Mouse (Mus musculus) left cerebral cortex, adult 9 months (tissue): ENCODE measurements around the gene Vax2.
A peak's percentile ranks its signal among the peaks of the same experiment; 100 is the strongest.

Experiments
- DNase-seq, 2 experiments: peaks; one replicate each; pipeline ENCODE4 v3.0.0; 2022; ENCODE audit warnings: low spot score in 2 of 2

The Vax2 gene

DNA sequence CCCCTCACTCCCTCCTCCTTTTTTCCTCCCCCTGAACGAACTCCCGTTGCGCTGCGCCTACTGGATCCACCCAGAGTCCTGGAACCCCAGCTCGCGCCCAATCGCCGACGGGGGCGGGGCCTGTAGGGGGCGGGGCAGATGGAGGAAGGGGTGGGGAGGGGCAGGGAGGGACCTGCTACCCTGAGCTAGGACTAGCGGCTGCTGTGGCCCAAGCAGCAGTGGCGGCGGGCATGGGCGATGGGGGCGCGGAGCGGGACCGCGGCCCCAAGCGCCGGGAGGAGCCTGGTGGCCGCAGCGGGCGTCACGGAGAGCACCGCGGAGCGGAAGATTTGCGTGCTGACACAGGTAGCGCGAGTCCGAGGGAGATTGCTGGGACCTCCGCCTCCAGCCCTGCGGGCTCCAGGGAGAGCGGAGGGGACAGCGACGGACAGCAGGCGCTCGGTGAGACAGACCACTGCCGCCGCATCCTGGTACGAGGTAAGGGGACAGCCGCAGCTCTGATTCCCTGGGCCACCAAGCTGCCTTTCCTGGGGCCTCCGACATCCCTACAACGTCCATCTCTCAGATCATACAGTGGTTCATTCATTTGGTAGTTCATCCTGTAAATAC lies at the start of gene Vax2:
TSS of gene Vax2 (plus strand) at position 198 of the 609 bp plus-strand sequence.
- no peak for DNase-seq

DNA sequence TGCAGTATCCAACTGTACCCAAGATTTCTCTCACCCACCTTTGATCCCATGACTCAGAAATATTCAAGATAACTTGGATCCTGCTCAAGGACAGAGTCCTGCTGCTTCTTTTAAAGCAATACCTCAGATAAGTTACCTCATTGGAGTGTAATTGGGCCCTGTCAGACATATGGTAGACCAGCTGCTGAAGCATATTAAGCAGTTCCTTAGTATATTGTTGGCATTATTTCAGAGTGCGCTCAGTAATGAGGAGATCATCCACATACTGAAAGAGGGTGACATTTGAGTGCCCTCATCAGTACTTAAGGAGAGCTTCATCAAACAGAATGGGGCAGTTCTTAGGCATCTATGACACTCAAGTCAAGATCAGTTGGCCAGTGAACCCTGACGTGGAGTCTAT lies 46.1 kb upstream of the Vax2 start:
- peak in 1 of 2 experiments; percentile 2 for DNase-seq

DNA sequence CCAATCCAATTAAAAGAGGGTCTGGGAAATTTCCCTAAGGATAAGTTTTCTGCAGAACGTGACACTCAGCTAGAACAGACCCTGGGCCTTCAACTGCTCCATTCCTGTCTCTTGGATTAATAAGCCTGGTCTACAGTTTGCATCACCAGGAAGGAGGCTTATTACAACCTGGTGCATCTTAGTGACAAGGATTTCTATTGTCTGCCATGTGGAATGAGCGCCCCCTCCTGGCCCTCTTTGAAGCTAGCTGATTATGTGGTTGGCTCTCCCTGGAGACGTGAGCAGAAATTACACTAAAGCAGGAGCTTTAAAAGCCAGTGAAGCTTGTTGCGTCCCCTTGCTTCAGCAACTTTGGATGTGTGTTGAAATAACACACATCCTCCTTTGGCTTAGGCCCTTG lies 37.7 kb upstream of the Vax2 start:
- peak in 1 of 2 experiments; percentile 84 for DNase-seq

DNA sequence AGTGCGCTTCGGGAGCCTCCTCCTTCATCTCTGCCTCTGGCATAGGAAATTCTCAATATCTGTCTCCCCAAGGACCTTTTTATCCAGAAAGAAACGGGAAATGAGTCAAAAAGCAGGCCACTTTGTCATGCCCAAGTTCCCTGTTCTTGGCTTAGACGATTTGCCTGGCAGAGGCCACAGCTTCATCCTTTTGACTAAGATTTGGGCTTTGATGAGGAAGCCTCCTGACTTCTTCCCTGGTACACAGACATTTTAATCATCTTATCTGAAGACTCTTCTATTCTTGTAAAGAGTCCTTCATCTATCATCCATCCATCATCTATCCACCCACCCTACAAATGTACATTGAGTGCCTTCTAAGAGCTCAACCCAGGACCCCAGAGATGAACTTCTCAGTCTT lies 33.3 kb upstream of the Vax2 start, which contains the start of gene Cd207:
TSS of gene Cd207 (minus strand) at position 101 of the 400 bp plus-strand sequence.
- DNase-seq: no peak

DNA sequence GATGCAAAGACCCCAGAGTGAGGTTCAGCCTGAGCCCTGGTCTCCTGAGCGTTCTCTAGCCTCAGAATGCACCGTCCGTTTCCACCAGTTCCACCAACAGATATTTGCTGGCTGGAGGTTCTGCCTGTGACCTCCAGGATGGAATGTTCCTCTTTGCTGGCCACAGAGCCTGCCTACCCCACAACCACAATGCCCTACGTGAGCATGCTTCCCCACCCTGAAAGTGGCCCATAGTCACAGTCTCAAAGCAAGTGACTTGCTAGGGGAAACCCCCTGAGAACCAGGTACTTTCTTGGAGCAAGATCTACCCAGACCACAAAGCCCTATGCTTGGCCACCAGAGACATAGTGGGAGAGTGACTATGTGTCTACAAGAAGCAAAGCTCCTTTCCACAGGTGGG lies 21.7 kb upstream of the Vax2 start:
- DNase-seq: no peak

DNA sequence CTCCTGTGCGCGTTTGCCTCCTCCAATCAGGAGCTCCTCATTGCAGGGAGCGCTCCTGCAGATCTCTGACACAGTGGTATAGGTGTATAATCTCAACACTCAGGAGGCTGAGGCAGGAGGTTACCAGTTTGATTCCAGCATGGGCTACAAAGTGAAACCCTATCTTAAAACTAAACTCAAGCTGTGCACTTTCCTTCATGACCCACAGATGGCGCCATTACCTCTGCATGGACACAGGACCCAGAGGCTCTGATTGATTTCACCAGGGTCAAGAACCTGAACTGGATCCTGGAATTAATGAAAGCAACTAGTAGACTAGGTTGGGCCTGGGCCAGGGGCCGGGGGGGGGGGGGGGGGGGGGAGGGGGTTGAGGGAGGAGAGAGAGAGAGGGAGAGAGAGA lies 20.8 kb upstream of the Vax2 start:
- peak in 1 of 2 experiments; percentile 44 for DNase-seq

DNA sequence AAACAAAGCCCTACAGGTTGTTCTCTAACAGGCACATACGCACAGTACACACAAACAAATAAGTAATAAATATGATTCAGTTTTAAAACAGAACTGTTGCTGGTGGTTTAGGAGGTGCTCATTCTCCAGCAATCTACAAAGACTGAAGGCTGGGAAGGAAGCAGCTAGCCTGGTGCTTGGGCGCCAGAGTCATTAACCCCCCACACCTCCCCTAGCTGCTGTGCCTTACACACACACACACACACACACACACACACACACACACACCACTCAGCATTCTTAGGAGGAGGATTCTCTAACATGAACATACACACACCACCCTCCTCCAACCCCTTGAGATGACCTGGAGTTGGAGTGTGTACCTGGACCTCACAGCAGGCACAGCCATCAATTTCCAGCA lies 20.1 kb upstream of the Vax2 start:
- DNase-seq: no peak

DNA sequence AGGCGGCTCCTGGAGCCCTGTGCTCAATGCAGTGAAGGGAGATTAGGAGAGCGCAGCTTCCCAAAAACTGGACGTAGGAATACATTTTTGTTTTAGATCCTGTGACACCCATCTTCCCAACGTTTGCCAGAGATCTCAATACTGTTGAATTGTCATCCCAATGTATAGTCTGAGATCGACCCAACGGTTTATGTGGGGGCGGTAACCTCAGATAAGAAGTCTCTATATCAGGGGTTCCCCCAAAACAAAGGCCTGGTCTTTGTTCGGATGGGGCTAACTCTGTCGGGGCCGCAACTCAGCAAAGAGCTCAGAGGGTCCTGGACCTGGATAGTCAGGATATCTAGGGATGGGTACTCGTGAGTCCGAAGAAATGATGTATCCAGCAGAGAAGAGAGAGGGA lies 18.1 kb upstream of the Vax2 start:
- DNase-seq: no peak

DNA sequence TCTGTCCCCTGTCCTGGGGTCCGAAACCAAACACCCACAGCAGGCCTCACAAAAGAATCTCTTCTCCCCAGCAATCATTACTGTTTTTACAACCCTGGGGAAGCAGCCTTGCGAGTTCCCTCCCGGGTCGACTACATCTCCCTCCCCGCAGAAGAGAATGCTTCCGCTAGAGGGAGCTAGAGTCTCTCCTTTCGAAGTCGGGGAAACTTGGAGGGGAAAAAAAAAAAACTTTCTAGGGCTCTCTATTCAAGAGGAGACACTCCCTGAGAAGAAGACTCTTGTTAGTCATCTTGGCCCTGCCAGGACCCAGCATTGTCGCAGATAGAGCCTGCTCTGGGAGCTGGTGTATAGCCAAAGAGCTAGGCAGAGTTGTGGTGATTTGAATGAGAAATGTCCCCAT lies 17.2 kb upstream of the Vax2 start:
- DNase-seq: peak in 1 of 2 experiments; percentile 30

DNA sequence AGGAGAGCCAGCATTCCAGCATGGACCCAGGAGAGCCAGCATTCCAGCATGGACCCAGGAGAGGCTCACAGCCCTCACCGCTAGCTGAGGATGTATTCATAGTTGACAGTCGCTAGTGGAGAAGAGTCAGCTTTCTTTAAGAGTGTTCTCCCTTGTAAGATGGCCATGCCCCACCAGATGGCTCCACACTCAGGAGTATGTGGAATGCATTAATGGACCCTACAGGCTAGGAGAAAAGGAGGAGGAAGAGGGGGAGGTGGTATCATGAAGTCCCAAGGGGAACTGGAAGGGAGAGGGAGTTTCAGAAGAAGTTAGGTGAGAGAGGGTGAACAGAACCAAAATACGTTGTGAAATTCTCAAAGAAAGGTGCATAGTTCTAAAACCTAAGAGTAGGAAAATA lies 15.3 kb upstream of the Vax2 start:
- no peak for DNase-seq

DNA sequence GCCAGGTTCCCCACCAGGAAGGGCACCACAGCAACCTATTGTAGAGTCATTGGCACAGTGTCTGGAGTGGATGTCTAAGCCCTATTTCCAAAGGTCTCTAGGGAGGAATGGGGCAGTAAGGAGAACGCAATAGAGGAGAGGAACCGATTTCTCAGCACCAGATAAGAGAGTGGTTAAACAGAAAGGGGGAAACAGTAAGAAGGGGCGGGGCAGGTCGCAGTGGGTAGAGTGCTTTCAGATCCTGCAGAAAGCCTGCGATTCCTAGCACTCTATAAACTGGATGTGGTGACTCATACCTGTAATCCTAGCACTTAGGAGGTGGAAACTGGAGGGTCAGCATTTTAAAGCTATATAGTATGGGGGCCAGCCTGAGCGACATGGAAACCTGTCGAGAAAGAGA lies 14.4 kb upstream of the Vax2 start:
- no peak for DNase-seq

DNA sequence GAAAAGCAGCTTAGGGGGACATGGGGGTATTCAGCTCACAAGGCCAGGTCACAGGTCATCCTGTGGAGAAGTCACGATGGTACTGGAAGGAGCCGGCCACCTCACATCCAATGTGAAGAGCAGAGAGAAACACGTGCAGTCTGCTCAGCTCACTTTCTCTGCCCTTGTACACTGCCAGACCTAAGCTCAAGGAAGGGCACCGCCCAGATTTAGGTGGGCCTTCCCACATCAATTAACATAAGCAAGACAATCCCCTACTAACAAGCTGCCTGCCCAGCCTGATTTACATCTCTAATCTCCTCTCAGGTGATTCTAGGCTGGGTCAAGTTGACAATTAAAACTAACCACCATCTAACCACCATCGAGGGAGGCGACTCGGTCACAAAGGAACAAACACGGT lies 13.1 kb upstream of the Vax2 start:
- DNase-seq: no peak

DNA sequence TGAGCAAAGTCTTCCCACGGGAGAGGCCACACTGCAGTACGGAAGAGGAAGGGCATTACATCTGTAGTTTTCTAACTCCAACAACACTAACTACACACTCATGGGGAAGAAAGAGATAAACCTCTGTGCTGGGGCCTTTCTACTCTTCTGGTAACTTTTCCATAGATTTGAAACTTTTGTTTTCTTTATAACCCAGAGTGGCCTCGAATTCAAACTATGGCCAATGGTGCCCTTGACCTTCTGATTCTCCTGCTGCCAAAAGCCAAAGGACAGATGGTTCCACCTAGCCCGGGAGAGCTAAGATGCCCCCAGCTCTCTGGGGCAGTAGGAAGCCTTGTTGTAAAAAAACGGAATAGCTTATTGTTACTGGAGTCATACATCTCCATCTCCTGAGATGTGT lies 11.1 kb upstream of the Vax2 start:
- no peak for DNase-seq

DNA sequence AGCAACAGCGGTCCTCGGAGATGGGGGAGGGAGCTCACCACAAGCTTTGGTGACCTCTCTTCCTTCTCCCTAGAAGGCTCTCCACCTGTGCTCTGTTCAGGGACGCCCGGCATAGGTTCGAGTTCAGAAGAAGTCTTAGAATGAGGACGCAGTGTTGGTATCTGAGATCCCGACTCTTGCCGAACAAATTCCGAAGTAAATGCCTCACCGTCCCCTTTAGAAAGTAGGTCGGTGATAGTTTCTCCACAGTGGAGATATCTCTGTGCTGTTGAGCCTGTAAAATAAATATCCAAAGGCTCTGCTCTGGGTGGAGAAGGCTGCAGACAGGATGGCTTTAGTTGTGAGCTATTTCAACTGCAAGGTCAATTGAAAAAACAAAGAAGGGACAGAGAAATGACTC lies 10.1 kb upstream of the Vax2 start:
- DNase-seq: no peak

DNA sequence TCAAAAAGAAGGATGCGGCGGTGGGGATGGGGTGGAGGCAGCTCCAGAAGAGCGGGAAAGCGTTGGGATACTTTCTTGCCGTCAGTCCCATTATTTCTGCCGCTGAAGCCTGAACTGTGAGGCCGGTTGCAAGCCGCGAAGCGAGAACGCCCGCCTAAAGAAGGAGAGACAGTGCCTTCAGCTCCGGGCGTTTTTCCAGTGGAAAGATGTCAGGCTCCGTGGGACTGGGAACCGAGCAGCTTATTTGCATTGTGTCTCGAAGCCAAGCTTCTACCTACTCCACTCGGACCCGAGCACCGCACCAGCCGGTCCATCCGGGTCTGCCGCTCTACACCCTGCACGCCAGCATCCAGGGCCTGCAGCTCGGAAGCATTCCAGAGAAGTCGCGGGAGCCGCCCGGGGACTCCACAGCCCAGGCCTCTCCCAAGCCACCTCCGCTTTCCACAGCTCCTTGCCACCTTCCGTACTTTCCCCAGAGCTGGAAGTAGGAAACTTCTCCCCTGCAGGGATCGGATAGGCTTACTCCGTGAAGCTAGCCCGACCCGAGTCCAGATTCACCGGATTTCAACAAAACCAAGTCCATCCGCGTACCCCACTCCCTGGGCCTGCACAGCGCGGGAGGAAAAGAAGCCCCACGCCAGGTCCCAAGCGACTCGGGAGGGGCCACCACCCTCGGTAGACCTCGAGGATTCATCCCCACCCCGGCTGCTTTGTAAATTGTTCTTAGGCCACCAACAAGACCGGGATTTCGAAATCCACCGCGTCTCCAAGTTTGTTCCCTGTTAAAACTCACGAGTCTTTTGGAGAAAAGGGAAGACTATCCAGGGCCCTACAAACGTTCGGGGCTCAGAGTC lies 8.7 kb upstream of the Vax2 start:
- DNase-seq: no peak

DNA sequence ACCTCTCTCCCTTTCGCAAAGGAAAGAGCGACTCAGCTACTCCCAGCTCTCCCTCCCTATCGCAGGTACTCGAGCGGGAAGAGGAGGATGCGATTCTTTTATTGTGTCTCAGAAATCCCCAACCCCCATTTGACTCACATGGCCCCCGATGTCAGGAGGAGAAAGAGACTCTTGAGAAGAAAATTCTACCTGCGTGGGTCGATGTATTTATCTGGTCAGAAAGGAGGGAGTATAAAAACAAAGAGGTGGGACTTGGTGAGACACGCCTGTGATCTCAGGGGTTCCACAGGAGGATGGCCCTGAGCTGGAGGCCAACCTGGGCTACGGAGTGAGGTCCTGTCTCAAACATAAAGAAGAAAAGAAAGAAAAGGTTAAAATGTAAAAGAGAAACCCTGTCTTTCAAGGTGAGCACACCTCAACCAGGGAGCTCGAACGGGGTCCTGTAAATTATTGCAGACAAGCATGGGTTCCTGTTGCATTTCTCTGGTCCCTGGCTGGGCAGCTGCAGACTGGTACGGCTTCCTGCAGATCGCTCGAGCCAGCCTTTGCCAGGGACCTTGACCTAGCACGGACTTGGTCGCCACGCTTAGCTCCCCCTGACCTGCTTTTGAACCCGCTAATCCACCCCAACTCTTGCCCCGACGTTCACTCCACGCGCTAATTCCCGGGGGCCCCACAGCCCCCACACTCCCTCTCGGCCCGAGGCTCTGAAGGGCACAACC lies 7.9 kb upstream of the Vax2 start:
- no peak for DNase-seq

DNA sequence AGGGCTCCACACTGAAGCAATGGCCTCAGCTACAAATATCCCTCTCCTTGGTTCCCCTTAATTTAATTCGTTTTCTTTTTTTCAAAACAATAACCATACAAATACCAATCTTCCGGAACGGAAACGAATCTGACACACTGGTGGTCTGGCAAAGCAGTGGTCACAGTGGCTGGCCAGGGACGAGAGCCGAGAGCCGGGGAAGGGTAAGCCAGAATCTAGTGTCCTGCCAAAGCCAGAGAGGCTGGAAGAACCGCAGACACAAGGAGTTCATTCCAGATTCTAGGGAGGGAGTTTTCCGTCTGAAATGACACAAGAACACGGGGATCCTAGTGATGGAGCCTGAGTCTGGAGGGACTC lies 7.4 kb upstream of the Vax2 start:
- DNase-seq: no peak

DNA sequence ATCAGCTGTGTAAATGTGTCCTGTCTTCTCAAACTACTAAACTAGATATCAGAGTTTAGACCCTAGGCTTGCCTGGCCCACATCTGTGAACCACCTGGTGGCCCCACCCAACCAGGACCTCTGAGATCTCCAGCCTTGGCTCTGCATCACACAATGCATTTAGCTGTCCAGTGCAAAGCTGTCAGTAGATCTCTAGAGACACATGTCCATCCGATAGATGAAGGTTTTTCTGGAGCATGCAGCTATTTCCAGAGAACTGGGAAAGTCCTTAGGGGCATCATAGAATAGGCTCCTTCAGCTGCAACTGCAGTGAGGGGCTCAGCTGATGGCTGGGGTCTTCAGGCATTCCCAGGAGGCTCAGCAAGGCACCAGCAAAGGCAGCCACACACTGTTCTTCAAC lies 6.8 kb upstream of the Vax2 start:
- no peak for DNase-seq

DNA sequence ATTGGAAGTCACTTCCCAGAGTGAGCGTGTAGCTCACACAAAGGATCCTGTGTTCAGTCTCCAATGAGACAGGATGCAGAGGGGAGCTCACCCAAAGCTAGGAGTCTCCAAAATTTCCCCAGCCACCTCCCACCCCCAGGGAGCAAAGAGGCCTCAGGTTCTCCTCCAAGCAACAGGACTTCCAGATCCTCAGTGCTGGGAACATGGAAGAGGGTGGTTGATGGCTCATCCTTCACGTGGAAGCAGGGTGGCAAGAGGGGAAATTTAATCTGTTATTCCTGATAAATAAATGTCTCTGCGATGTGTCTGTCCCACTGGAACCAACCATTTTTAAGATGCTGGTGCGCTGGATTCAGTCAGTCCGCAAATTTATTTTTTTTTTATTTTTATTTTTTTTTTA lies 6.4 kb upstream of the Vax2 start:
- DNase-seq: no peak

DNA sequence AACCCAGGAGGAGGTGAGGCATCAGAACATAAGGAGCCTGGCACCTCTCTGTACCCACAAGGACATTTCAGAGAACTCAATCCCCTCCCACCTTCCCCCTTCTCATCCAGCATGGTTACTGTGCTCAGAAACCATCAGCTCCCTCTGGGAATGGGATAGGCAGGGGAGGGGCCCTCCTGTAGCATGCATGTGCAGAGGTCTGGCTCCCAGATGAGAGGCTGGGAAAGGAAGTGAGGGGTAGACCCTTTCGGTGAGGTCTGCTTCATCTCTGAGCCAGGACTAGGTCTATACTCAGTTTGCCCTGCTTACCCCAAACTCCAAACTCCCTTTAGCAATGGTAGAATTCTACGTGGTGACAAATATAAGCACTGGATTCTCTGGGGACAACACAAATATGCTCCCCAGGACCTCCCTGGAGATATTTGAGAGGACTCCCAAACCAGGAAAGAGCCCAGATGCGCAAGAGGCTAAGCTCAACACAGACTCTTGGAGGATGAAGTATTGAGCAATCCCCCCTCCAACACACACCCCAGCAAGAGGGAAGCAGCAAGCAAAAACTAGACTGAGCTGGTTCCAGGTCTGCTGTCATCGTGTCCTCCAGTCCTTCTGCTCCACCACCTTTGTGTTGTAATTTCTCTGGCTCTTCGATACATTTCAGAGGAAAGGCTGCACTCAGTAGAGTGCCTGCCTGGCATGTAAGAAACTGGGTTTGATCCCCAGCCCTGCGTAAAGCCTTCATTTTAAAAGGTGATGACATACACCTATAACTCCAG lies 3.1 kb upstream of the Vax2 start:
- no peak for DNase-seq

DNA sequence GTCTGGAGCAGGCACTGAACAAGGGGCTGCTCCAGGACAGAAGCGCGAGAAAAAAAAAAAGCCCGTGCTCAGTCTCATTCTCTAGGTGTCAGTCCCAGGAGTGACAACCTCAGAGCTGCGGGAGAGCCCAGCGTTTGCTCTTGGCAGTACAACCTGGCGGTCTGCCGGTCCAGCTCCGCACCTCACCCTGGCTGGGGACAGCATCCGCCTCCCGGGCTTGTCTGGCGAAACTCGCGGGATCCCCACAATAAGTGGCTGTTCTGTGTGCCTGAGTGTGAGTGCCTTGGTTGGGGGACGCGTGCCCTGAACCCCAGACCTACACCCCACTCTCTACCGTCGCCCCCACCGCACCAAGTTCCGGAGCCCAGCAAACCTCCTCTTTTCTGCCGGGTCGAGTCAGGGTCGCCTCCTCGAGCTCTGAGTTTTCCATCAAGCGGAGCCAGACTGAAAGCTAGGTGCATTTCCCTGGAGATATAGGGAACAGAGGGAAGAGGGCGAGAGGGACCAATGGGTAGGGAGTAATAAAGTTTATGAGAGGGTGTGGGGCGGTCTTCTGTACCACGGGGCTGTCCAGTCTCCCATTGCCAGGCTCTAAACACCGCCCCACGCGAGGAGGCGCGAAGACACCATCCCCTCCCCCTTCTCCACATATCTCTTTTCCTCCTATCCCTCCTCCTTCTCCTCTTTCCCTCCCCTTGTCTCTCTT lies 550 bp upstream of the Vax2 start:
- DNase-seq: no peak
